Mouse (Mus musculus) heart, adult 2 months (tissue): ENCODE data around the gene Gap43.

ENCODE experiments used
- CTCF ChIP-seq: fragments of 200-600 bp; IDR thresholded peaks from 2 replicates; pipeline ENCODE4 v1.8.1; 2022; ENCODE audit warnings: antibody characterized with exemption, mild to moderate bottlenecking, moderate library complexity
- EP300 ChIP-seq: fragments of 200-500 bp; IDR thresholded peaks from 2 replicates; pipeline ENCODE4 v1.6.1; 2011; ENCODE audit warnings: low read depth, low read length, control low read depth; ENCODE audit not compliant: insufficient read depth

- TF ChIP-seq CTCF (no peak), EP300 (no peak)
Observed at GRCm38 (mm10) chr16:42284005-42284404, 56.4 kb downstream of the Gap43 start.
